9 mouse cellular contexts compared by ENCODE assay signal in genomic region chr9:67315356-67315755, GRCm38 (mm10).
DNase-seq lines count a peak whose midpoint lies in the region; ATAC-seq and TF ChIP-seq lines count a peak whose summit lies in the region.
"Had no signal": no experiment of that assay in that cellular context is flagged by ENCODE, and none has a peak within 500 bp of the region (broad histone marks: within the 10 kb centered on the region; RNA-seq: fewer than 3 reads in every experiment).

No protein-coding gene starts in this region.

- no peaks in the 10 kb centered on the region for H3K9me3 ChIP-seq in MEL (replicated peaks; ENCODE audit: insufficient read depth, low read length)
- H3K9me3 ChIP-seq in forebrain, postnatal 0 days (ENCODE audit: low read length): no peaks in the 10 kb centered on the region
- H3K9me3 ChIP-seq: liver, embryonic 15.5 days had no signal

- peak; percentile 56 for ATAC-seq in forebrain, postnatal 0 days

- intact Hi-C loops in left cerebral cortex, postnatal 4 days (cut with DNase I): loop anchor here (10.0 kb wide), 1 partner anchor 319 kb away; no protein-coding TSS in a partner anchor

- no peak for TF ChIP-seq EP300 in MEL (IDR thresholded peaks at IDR 0.05; ENCODE audit: low read depth in 1 of 2, low read length in 2 of 2)

- H3K4me1 ChIP-seq in MEL (ENCODE audit: control insufficient read depth in 1 of 2, insufficient read depth in 2 of 2, low read length in 2 of 2): no peaks in the 10 kb centered on the region
- H3K4me1 ChIP-seq in forebrain, postnatal 0 days (ENCODE audit: insufficient read depth): no peaks in the 10 kb centered on the region
- H3K4me1 ChIP-seq: liver, embryonic 15.5 days had no signal

- TF ChIP-seq CTCF in MEL (IDR thresholded peaks at IDR 0.05 in 2 of 3, conservative IDR thresholded peaks at IDR 0.05 in 1 of 3; ENCODE audit: control insufficient read depth in 1 of 3, insufficient read depth in 1 of 3, low read depth in 2 of 3, low read length in 3 of 3, poor library complexity in 1 of 3, severe bottlenecking in 1 of 3): peak; percentile 8 to 56 (median 25); a peak in 4 of 6 replicates
- peak; percentile 74; the same call in 1 of the 2 replicates for TF ChIP-seq CTCF in brain, embryonic 14.5 days (IDR thresholded peaks at IDR 0.05; ENCODE audit: borderline replicate concordance, extremely low read depth, insufficient read depth, insufficient read length)
- peak; percentile 70 for TF ChIP-seq CTCF in forebrain, postnatal 0 days (IDR thresholded peaks at IDR 0.05; ENCODE audit: low read depth)

- WGBS in forebrain, postnatal 0 days: 7% methylated on average over 3 of the region's 3 CpGs

- no peaks in the 10 kb centered on the region for H3K27me3 ChIP-seq in MEL (ENCODE audit: control insufficient read depth in 1 of 2, insufficient read depth in 2 of 2, low read length in 2 of 2)
- no peaks in the 10 kb centered on the region for H3K27me3 ChIP-seq in forebrain, postnatal 0 days (ENCODE audit: insufficient read depth, low read length)
- H3K27me3 ChIP-seq: liver, embryonic 15.5 days had no signal

- H3K36me3 ChIP-seq in MEL (ENCODE audit: control insufficient read depth in 1 of 2, insufficient read depth in 2 of 2, low read length in 2 of 2): no peaks in the 10 kb centered on the region
- 0 out of 2 replicates have a peak, but pooled peaks cover 6% of the 10 kb centered on the region for H3K36me3 ChIP-seq in forebrain, postnatal 0 days (ENCODE audit: insufficient read depth)
- H3K36me3 ChIP-seq: liver, embryonic 15.5 days had no signal

- TF ChIP-seq POLR2A in MEL (IDR thresholded peaks at IDR 0.05; ENCODE audit: control insufficient read depth in 1 of 2, insufficient read depth in 1 of 2, low read depth in 1 of 2, low read length in 2 of 2, poor library complexity in 1 of 2): no peak
- no peak for TF ChIP-seq POLR2A in brain, embryonic 14.5 days (IDR thresholded peaks at IDR 0.05; ENCODE audit: borderline replicate concordance, extremely low read depth, insufficient read depth, insufficient read length, poor library complexity, severe bottlenecking)

- DNase-seq in layer of hippocampus, adult 11-12 months (ENCODE audit: low spot score): peak; percentile 64
- no peak for DNase-seq in layer of hippocampus, adult 9-10 months (ENCODE audit: low spot score)
- peak; percentile 4 for DNase-seq in MEL (ENCODE audit: low read depth, low spot score)
- peak; percentile 50 for DNase-seq in brain, embryonic 14.5 days (ENCODE audit: low read depth)
- DNase-seq in forebrain, postnatal 0 days: peak; percentile 61
- DNase-seq in left cerebral cortex, postnatal 4 days: peak; percentile 59
- DNase-seq in retina, adult 2 months (ENCODE audit: low read depth, low spot score): peak; percentile 37
- DNase-seq in spleen, adult 12 weeks (ENCODE audit: low spot score): no peak

- no peak overlapping the region for H3K4me3 ChIP-seq in MEL (ENCODE audit: control insufficient read depth in 1 of 2, insufficient read depth in 1 of 2, low read depth in 2 of 2, low read length in 2 of 2)
- no peak overlapping the region for H3K4me3 ChIP-seq in forebrain, postnatal 0 days (ENCODE audit: low read depth, low read length)
- H3K4me3 ChIP-seq: liver, embryonic 15.5 days had no signal

- H3K79me2 ChIP-seq in MEL (ENCODE audit: control insufficient read depth, insufficient read depth, low read length, poor library complexity): no peaks in the 10 kb centered on the region

- H3K9ac ChIP-seq in MEL (ENCODE audit: control insufficient read depth, low read depth, low read length, poor library complexity, severe bottlenecking): no peak overlapping the region
- no peak overlapping the region for H3K9ac ChIP-seq in forebrain, postnatal 0 days
- H3K9ac ChIP-seq: liver, embryonic 15.5 days had no signal

- no peak overlapping the region for H3K4me2 ChIP-seq in forebrain, postnatal 0 days (ENCODE audit: low read depth)
- H3K4me2 ChIP-seq: liver, embryonic 15.5 days had no signal

- H3K27ac ChIP-seq in MEL (ENCODE audit: control insufficient read depth, low read depth, low read length): no peak overlapping the region
- H3K27ac ChIP-seq in forebrain, postnatal 0 days (ENCODE audit: low read depth, low read length): no peak overlapping the region
- H3K27ac ChIP-seq: liver, embryonic 15.5 days had no signal

- no peak; the same call in 1 of the 2 replicates for TF ChIP-seq RAD21 in MEL (IDR thresholded peaks at IDR 0.05; ENCODE audit: low read depth, low read length)

TF ChIP-seq in MEL, 35 proteins besides CTCF, POLR2A, EP300 and RAD21:
- TF ChIP-seq USF1 (IDR thresholded peaks at IDR 0.05; ENCODE audit: low read depth, low read length) (no peak), SIN3A (IDR thresholded peaks at IDR 0.05; ENCODE audit: low read length) (no peak), SMC3 (IDR thresholded peaks at IDR 0.05; ENCODE audit: low read depth, low read length) (peak; percentile 20)

Comparison
In these comparisons a context has a peak if more than half of its experiments do, and no peak if none do; other contexts are left out.
1. DNase-seq: peak in layer of hippocampus, adult 11-12 months (single experiment), MEL (single experiment), brain, embryonic 14.5 days (single experiment), forebrain, postnatal 0 days (single experiment), left cerebral cortex, postnatal 4 days (single experiment) and retina, adult 2 months (single experiment); none in layer of hippocampus, adult 9-10 months (single experiment) and spleen, adult 12 weeks (single experiment).
2. Peak in every context shown above with its lines, with median percentiles within 50 percentile points of each other: CTCF ChIP-seq.